Mouse (Mus musculus) adrenal gland, adult 2 months (tissue): ENCODE measurements at regions not wholly inside any gene's neighbourhood (a gene's known extent, or its start where the extent isn't known, plus 50 kb on each side); places are given as distances from the start of the nearest gene placed in this dataset.
A peak's percentile ranks its signal among the peaks of the same experiment; 100 is the strongest.

Experiments used
- DNase-seq: peaks from one replicate; pipeline ENCODE4 v3.0.0; 2021

GRCm38 (mm10) chr3:29890764-29891163 is 657.0 kb downstream of the Mecom start:
- no peak for DNase-seq

- DNase-seq: no peak
Measured at GRCm38 (mm10) chr3:29890286-29890685, 657.5 kb downstream of the Mecom start.

GRCm38 (mm10) chr3:29889638-29890037 is 658.2 kb downstream of the Mecom start:
- no peak for DNase-seq

GRCm38 (mm10) chr3:29879966-29880365 is 667.8 kb downstream of the Mecom start:
- peak; percentile 62 for DNase-seq

GRCm38 (mm10) chr3:29875768-29876167 is 672.0 kb downstream of the Mecom start:
- DNase-seq: no peak

GRCm38 (mm10) chr3:29862437-29862836 is 685.4 kb downstream of the Mecom start:
- no peak for DNase-seq

GRCm38 (mm10) chr3:29852465-29852864 is 695.3 kb downstream of the Mecom start:
- DNase-seq: no peak

- DNase-seq: peak; percentile 13
Measured at GRCm38 (mm10) chr3:29835432-29835831, 712.4 kb downstream of the Mecom start.

- no peak for DNase-seq
Measured at GRCm38 (mm10) chr3:29834884-29835283, 712.9 kb downstream of the Mecom start.

- DNase-seq: no peak
Measured at GRCm38 (mm10) chr3:29831346-29831745, 716.5 kb downstream of the Mecom start.

GRCm38 (mm10) chr3:29822622-29823370 is 725.0 kb downstream of the Mecom start:
- DNase-seq: no peak

- no peak for DNase-seq
Measured at GRCm38 (mm10) chr3:29816964-29817363, 730.8 kb downstream of the Mecom start.

- no peak for DNase-seq
Measured at GRCm38 (mm10) chr3:29813276-29813675, 731.5 kb downstream of the Egfem1 start.

GRCm38 (mm10) chr3:29812480-29813240 is 730.8 kb downstream of the Egfem1 start:
- peak; percentile 2 for DNase-seq

- DNase-seq: no peak
Measured at GRCm38 (mm10) chr3:29806046-29806445, 724.2 kb downstream of the Egfem1 start.

GRCm38 (mm10) chr3:29803456-29803855 is 721.6 kb downstream of the Egfem1 start:
- DNase-seq: no peak

GRCm38 (mm10) chr3:29801081-29801480 is 719.3 kb downstream of the Egfem1 start:
- DNase-seq: no peak

- peak; percentile 3 for DNase-seq
Measured at GRCm38 (mm10) chr3:29774365-29774764, 692.5 kb downstream of the Egfem1 start.

GRCm38 (mm10) chr3:29771194-29771593 is 689.4 kb downstream of the Egfem1 start:
- DNase-seq: no peak

- no peak for DNase-seq
Measured at GRCm38 (mm10) chr3:29768592-29768991, 686.8 kb downstream of the Egfem1 start.

- DNase-seq: no peak
Measured at GRCm38 (mm10) chr3:29764021-29764420, 682.2 kb downstream of the Egfem1 start.

- peak; percentile 31 for DNase-seq
Measured at GRCm38 (mm10) chr3:29757821-29758494, 676.1 kb downstream of the Egfem1 start.
